Mouse (Mus musculus): ENCODE data around the gene Zfp446.

- no peak for TF ChIP-seq GATA1 (IDR thresholded peaks at IDR 0.05; ENCODE audit: low read length)
- TF ChIP-seq TAL1 (IDR thresholded peaks at IDR 0.05; ENCODE audit: low read length): no peak
These were observed at the start of gene Zfp446 for GRCm38 (mm10) chr7:12977682-12978389.
